Mouse (Mus musculus) thymus, postnatal 10 days (tissue): ENCODE results near the gene Crip2.

ENCODE experiments used
- DNase-seq, 2 experiments: peaks; one replicate each; pipeline ENCODE4 v3.0.0; 2021; ENCODE audit warnings: low spot score in 2 of 2

The Crip2 gene

GRCm38 (mm10) chr12:113184945-113185344 is 44.9 kb downstream of the Crip2 start:
- no peak for DNase-seq

DNA sequence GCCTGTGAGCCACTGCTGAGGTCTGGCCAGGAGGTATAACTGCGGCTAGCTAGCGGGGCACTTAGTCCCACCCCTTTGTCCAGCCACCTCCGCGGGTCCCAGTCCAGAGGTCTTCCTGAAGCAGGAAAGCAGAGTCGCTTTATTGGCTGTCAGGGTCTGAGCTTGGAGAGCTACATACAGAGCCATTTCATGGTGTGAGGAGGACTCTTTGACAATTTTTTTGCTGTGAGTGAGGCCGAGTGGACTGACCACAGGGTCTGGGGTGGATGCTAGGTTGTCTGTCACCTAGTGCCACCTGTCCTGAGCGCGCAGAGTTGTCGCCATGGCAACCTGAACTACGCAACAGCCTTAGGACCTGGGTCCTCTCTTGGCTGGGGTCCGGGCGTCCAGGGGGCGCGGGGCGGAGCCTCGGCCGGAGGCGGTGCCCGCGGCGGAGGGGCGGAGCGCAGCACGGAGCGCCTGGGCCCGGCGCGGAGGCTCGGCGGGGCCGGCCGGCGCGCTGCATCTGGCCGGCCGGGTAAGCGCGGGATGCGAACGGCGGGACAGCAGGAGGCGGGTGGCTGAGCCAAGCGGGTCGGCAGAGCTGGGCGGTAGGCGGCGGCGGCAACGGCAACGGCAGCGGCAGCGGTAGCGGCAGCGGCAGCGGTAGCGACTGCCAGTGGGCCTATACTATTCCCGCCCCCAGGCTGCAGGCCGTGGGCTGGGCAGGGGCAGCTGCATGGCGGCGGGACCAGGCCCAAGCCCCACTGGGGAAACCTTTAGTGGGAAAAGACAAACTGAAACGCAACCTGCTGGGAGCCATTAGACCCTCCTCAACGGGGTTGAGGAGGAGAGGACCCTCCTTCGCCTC is 45.6 kb downstream of the Crip2 start, which contains the start of gene Tmem121:
Gene Tmem121, plus strand, starts transcription at position 489 of the 850 bp plus-strand sequence.
- DNase-seq = no peak

GRCm38 (mm10) chr12:113186326-113187010 is 46.4 kb downstream of the Crip2 start:
- DNase-seq = peak in 1 of 2 experiments; percentile 11

DNA sequence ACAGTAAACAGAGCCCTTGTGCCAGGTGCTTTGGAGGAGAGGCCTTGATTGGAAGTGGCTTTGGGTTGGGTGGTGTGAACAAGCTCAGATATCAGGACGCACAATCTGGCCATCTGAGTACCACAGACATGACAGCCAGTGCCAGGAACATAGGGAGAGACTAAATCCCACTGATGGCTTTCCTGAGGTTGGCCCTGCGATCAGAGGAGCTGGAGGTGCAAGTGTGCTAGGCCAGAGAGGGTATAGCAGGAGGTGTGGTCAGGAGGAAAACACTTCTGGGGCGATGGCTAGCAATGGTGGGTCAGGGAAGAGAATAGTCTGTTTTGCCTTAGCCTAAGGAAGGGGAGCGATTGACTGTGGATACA is 47.0 kb downstream of the Crip2 start:
- DNase-seq = no peak

DNA sequence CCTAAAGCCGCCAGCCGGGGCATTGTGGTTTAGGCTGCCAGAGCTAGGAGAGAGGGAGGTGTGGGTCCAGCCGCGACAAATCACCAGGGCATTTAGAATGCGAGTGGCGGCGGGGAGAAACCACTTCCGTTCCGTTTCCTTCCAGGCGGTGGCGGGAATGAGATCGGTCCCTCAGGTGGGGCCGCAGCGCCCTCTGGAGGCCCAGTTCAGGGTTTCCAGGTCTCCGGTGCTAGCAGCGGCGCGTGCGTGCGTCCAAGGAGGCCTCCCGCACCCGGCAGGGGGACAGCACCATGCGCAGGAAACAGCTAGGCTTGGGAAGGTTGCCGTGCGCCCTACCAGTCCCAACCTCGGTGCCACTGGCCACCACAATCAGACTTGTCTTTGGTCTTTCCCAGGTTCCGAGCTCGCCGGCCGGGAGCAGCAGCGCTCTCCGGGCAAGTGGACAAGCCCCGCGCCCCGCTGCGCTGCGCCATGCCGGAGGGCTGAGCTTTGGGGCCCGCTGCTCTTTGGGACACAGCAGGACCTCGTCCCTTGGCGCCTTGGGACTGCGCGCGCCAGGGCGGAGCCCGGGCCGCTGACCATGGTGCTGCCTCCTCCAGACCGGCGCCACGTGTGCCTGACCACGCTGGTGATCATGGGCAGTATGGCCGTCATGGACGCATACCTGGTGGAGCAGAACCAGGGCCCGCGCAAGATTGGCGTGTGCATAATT is 47.7 kb downstream of the Crip2 start:
- peak; percentile 82 to 93 for DNase-seq

- peak in 1 of 2 experiments; percentile 8 for DNase-seq
Observed at GRCm38 (mm10) chr12:113188349-113189055, 48.5 kb downstream of the Crip2 start.

DNA sequence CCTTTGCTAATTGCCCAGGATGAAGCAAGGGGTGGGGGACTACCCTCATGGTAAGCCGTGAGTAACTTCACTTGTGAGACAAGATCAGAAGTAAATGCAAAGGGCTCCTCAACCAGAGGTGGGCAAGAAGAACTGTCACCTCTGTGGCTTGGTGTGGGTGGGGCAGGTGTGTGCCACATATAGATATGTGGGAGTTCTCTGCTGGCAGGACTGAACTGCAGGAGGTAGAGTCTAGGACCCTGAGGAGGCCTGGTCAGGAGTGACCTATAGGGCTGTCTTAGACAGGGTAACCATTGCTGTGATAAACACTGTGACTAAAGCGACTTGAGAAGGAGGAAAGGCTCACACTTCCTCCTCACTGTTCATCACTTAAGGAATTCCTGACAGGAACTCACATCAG is 53.4 kb downstream of the Crip2 start:
- DNase-seq = no peak
